Mouse (Mus musculus) B cell, adult 62 days (primary cell): ENCODE measurements around the gene Hydin. TPM values are rescaled to one million over a fixed set of nuclear protein-coding genes. Genes with fewer than 3 reads are reported as not detected.

Experiments used
- total RNA-seq: library from RNA; stranded (reverse); gene quantifications from 4 replicates; pipeline ENCODE4 v1.2.4, GENCODE M21; 2023

Gene Hydin
- total RNA-seq = not detected in 4 replicates

GRCm38 (mm10) chr8:110266741-110267140 lies at the start of gene Hydin:
Hydin (plus strand) TSS chr8:110266977.

GRCm38 (mm10) chr8:110618391-110619207 lies 351.8 kb downstream of the Hydin start, which contains the start of gene Vac14:
Vac14 (plus strand) TSS chr8:110618585.

Other genes starting within 250 kb of the Hydin start
- not detected in 4 replicates for gene Chst4, start 227.2 kb upstream of the Hydin start, total RNA-seq
- gene Zfp612, start 187.2 kb upstream of the Hydin start, total RNA-seq = 5.2 to 7.2 TPM (median 6.8 TPM) in 4 replicates
- gene Gm21964, start 165.8 kb upstream of the Hydin start, total RNA-seq = not detected in 4 replicates
- not detected in 4 replicates for gene Gm17720, start 164.2 kb upstream of the Hydin start, total RNA-seq
- not detected in 4 replicates for gene Calb2, start 98.8 kb upstream of the Hydin start, total RNA-seq
- gene Cmtr2, start 51.3 kb upstream of the Hydin start, total RNA-seq = 14.2 to 17.7 TPM (median 16.1 TPM) in 4 replicates